Mouse (Mus musculus) erythroid progenitor cell, adult 5-6 weeks (primary cell): ENCODE data around the gene Nr2e3. TPM values are rescaled to one million over a fixed set of nuclear protein-coding genes. Genes with fewer than 3 reads are reported as not detected.

Source experiments
- total RNA-seq, 2 experiments: library from RNA; stranded (forward) in 1 of 2; stranded (reverse) in 1 of 2; fragments of 150-400 nt in 1 of 2; fragments of 186-747, 209-891 nt in 1 of 2; gene quantifications; 2 replicates each; pipeline versions ENCODE4 v1.2.3 to v1.2.4; 2015 to 2017; ENCODE audit warnings: low replicate concordance in 2 of 2

Nr2e3 gene
- total RNA-seq, 2 experiments from 2014 or later, result not detected

Other genes with a start within 250 kb of the Nr2e3 start
- 0.36 and 3.8 TPM in 2 replicates for gene Senp8, start 209.9 kb downstream of the Nr2e3 start, total RNA-seq (2015; ENCODE audit: low replicate concordance)
- 0.77 and 5.5 TPM in 2 replicates for gene Senp8, start 209.9 kb downstream of the Nr2e3 start, total RNA-seq (2017; ENCODE audit: low replicate concordance)
- gene Myo9a, start 209.8 kb downstream of the Nr2e3 start, total RNA-seq (2015; ENCODE audit: low replicate concordance), result 37.3 and 39.6 TPM in 2 replicates
- gene Myo9a, start 209.8 kb downstream of the Nr2e3 start, total RNA-seq (2017; ENCODE audit: low replicate concordance), result 38.5 and 40.3 TPM in 2 replicates